Mouse (Mus musculus) adipose tissue, adult 10 weeks (tissue): Measurements from ENCODE around the gene Rpl39l. TPM values are rescaled to one million over a fixed set of nuclear protein-coding genes. Genes with fewer than 3 reads are reported as not detected.

Source experiments
- polyA plus RNA-seq: library from polyadenylated mRNA; stranded (reverse); fragments of 350-450 nt; fragmentation: Illumina TruSeq; extraction: RNeasy Lipid Tissue Mini Kit (QIAGEN cat#74804); gene quantifications from one replicate; pipeline ENCODE4 v1.2.3, GENCODE M21; 2014; ENCODE audit warnings: low read depth, low replicate concordance

Rpl39l gene
- 9.1 TPM for polyA plus RNA-seq

GRCm38 (mm10) chr16:10170005-10170404 lies at the start of gene Rpl39l:
Gene Rpl39l (plus strand): TSS chr16:10170226.

DNA sequence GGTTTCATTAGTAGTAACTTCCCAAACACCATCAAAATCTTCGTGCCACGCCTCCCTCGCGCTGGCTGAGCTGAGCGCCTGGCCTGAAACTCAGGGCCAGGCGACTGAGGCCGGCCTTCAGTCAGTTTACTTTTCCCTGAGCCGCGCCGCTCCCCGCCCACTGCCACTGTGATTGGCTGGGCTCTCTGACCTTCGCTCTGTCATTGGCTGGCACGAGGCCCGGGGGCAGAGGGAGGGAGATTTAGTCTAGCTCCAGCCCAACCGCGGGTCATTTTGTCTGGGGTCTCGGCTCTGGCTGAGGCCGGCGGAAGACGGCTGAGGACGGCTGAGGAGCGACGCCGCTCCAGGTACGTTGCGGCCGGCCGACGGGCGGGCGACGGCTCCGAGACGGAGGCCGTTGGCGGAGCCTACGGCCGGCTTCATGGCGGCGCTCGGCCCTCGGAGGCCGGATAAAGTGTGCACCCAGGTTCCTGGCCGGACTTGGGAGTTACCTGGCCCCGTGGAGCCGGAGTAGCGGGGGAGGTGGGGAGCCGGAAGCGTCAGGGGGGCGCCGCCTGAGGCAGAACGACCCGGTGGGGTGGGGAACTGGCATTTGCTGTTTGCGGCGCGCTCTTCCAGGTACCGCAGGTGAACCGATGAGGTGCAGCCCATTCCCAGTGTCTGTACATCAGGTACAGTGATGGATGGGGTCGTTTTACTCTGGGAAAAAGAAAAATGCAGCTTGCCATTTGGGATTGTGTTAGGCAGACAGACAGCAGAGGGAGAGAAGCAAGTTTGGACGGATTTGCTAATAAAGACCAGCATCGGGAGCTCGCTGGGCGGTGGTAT lies 22.9 kb downstream of the Rpl39l start, which contains the start of gene Atf7ip2:
Gene Atf7ip2 (plus strand): TSS at position 34 of the 828 bp plus-strand sequence.

Other genes with a start within 250 kb of the Rpl39l start
- gene Grin2a, start 174.7 kb upstream of the Rpl39l start, polyA plus RNA-seq: 0.04 TPM
- 2.1 TPM for gene Atf7ip2, start 22.5 kb downstream of the Rpl39l start, polyA plus RNA-seq
- 29.0 TPM for gene Emp2, start 143.7 kb downstream of the Rpl39l start, polyA plus RNA-seq
- gene Tekt5, start 225.3 kb downstream of the Rpl39l start, polyA plus RNA-seq: 2.8 TPM
- 17.7 TPM for gene Nubp1, start 241.7 kb downstream of the Rpl39l start, polyA plus RNA-seq